Mouse (Mus musculus) intestine, embryonic 15.5 days (tissue): ENCODE results near the gene Hnrnpr. TPM values are rescaled to one million over a fixed set of nuclear protein-coding genes. Genes with fewer than 3 reads are reported as not detected.

ENCODE experiments used
- ATAC-seq: fragments of 200-750 bp; cut with Nextera tagmentation; 2 replicates; pipeline ENCODE4 v1.8.0; 2017; ENCODE audit warnings: moderate TSS enrichment, moderate library complexity
- H3K27ac ChIP-seq: fragments of 300-500 bp; sonication (generic); 2 replicates; pipeline ENCODE4 v1.5.1; 2015; ENCODE audit warnings: mild to moderate bottlenecking, inconsistent platforms
- H3K27me3 ChIP-seq: fragments of 300-500 bp; sonication (generic); replicated peaks from 2 replicates; pipeline ENCODE4 v1.6.1; 2015; ENCODE audit warnings: inconsistent platforms
- H3K36me3 ChIP-seq: fragments of 300-500 bp; sonication (generic); 2 replicates; pipeline ENCODE4 v1.6.1; 2015; ENCODE audit warnings: inconsistent platforms
- H3K4me1 ChIP-seq: fragments of 300-500 bp; sonication (generic); replicated peaks from 2 replicates; pipeline ENCODE4 v1.6.1; 2015; ENCODE audit warnings: inconsistent platforms
- H3K4me2 ChIP-seq: fragments of 300-500 bp; sonication (generic); replicated peaks from 2 replicates; pipeline ENCODE4 v1.6.1; 2015; ENCODE audit warnings: mild to moderate bottlenecking, inconsistent platforms
- H3K4me3 ChIP-seq: fragments of 300-500 bp; sonication (generic); replicated peaks from 2 replicates; pipeline ENCODE4 v1.5.1; 2015; ENCODE audit warnings: inconsistent platforms
- H3K9ac ChIP-seq: fragments of 300-500 bp; sonication (generic); 2 replicates; pipeline ENCODE4 v1.6.1; 2015; ENCODE audit warnings: inconsistent platforms
- H3K9me3 ChIP-seq: fragments of 300-500 bp; sonication (generic); 2 replicates; pipeline ENCODE4 v1.6.1; 2016; ENCODE audit warnings: inconsistent platforms
- WGBS: fragments of 180-500 bp; shearing (Covaris S2); methylation state at CpG from one replicate; pipeline ENCODE4 v1.1.7; 2015; 5-methylcytosine and 5-hydroxymethylcytosine counted together
- polyA plus RNA-seq: library from polyadenylated mRNA; unstranded; fragments of >200 nt; fragmentation: Nextera tagmentation; extraction: Ambion mirVana; gene quantifications from 2 replicates; pipeline ENCODE4 v1.2.1, GENCODE M21; 2015

Gene Hnrnpr
- polyA plus RNA-seq = 128 and 129 TPM in 2 replicates

DNA sequence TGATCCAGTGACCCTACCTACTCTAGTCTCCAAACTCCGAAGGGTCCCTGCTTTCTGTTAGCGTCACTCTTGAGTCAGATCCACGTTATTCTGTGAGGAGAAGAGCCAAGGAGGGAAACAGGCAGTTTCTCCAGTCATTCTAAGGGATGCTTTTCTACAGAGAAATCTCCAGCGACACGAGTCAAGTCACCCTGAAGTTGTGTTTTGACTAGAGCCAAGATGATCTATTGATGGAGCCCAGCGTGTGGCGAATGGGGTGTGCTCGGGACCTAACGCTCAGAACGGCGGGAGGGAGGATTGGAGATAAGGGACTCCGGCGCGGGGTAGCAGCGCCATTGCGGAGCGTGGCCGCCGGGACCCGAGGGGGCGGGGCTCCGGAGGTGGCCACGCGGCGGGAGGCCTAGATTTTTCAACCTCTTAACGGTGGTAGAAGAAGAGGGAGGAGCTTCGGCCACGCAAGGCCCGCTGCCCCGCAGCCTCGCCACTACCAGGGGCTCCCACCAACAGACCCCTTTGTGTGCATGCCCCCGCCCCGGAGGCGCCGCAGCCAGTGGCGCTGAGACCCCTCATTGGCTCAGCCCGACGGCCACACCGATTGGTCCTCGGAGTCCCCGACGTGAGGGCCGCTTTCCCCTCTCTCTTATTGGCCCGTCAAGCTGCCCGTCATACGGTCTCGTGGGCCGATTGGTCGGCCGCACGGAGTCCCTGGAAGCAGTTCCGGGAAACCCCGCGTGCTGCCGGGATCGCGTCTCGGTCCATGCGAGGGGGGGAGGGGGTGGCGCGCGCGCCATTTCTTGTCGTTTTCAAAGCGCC, at the start of gene Hnrnpr:
TSS of gene Hnrnpr (plus strand) at position 714 of the 813 bp plus-strand sequence.
- H3K27ac ChIP-seq = peak within 1 kb of the TSS; percentile 95
- peak within 1 kb of the TSS; percentile 83 for H3K4me2 ChIP-seq
- no peaks in the 10 kb centered on the region for H3K9me3 ChIP-seq
- H3K4me3 ChIP-seq = peak within 1 kb of the TSS; percentile 99
- H3K27me3 ChIP-seq = no peaks in the 10 kb centered on the region
- under 1% methylated on average over 65 of the region's 65 CpGs for WGBS
- no peaks in the 10 kb centered on the region for H3K36me3 ChIP-seq
- peaks cover 9% of the 10 kb centered on the region for H3K4me1 ChIP-seq
- peak within 1 kb of the TSS; percentile 93 for H3K9ac ChIP-seq
- peak; percentile 99 for ATAC-seq

GRCm38 (mm10) chr4:136261912-136262311, 48.8 kb upstream of the Hnrnpr start:
- no peak overlapping the region for H3K27ac ChIP-seq
- no peaks in the 10 kb centered on the region for H3K36me3 ChIP-seq
- H3K4me1 ChIP-seq = peaks cover 7% of the 10 kb centered on the region; the same call in 1 of the 2 replicates
- WGBS = 51% methylated on average over 10 of the region's 10 CpGs
- H3K9ac ChIP-seq = no peak overlapping the region
- no peak overlapping the region for H3K4me3 ChIP-seq
- no peaks in the 10 kb centered on the region for H3K27me3 ChIP-seq
- 0 out of 2 replicates have a peak, but pooled peaks have one; percentile 18 for ATAC-seq
- H3K4me2 ChIP-seq = no peak overlapping the region
- H3K9me3 ChIP-seq = no peaks in the 10 kb centered on the region

DNA sequence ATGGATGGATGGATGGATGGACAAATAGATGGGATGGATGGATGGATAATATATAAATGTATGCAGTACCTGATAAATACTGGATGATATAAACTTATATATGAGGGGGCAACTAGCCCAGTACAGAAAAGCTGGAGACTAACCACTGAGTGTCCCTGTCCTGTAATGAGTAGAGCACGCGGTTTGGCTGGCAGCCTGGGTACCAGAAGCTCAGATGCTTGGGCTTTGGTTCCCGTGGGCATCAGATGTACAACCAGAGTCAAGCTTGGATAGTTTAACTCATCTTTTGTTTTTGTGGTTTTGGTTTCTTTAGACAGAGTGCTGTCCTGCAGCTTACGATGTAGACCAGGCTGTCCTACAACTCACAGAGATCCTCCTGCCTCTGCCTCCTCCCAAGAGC, 47.2 kb upstream of the Hnrnpr start:
- Histone ChIP-seq H3K4me3 (no peak overlapping the region), H3K27ac (no peak overlapping the region), H3K4me1 (peaks cover 7% of the 10 kb centered on the region; the same call in 1 of the 2 replicates), H3K4me2 (no peak overlapping the region), H3K9ac (no peak overlapping the region), H3K9me3 (no peaks in the 10 kb centered on the region), H3K27me3 (no peaks in the 10 kb centered on the region), H3K36me3 (no peaks in the 10 kb centered on the region)
- 95% methylated on average over 4 of the region's 4 CpGs for WGBS
- ATAC-seq = no peak

DNA sequence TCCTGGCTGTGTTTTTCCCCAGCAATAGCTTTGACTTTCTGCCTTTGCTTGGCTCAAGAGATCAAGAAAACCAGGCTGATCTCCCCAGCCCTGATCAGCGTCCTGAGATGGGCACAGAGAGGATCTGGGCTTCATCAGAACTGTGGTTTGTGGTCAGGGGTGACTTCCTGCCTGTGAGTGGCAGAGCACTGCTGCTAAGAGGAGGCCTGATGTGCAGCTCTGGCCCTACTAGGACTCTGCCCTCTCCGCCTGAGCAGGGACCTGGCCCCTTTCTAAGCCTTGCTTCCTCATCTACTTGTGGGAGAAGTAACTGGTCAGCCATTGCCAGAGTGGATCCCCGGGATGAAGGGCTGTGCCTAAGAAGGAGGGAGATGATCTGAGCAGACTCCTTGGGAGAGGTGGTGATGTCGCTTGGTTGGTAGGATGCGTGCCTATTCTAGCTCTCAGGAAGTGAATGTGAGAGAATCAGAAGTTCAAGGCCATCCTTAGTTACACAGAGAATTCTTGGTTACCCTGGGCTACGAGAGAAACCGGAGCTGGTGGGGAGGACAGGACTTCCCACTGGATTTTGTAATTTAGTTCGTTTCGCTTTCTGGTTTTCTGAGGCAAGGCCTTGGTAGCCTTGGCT, 43.9 kb upstream of the Hnrnpr start:
- H3K36me3 ChIP-seq = no peaks in the 10 kb centered on the region
- 0 out of 2 replicates have a peak, but pooled peaks have one; percentile 19 for ATAC-seq
- H3K27ac ChIP-seq = no peak overlapping the region
- peaks cover 4% of the 10 kb centered on the region; the same call in 1 of the 2 replicates for H3K4me1 ChIP-seq
- no peak overlapping the region for H3K4me2 ChIP-seq
- H3K9ac ChIP-seq = no peak overlapping the region
- no peaks in the 10 kb centered on the region for H3K27me3 ChIP-seq
- no peaks in the 10 kb centered on the region for H3K9me3 ChIP-seq
- H3K4me3 ChIP-seq = no peak overlapping the region
- 70% methylated on average over 9 of the region's 9 CpGs for WGBS

- 96% methylated on average over 1 of the region's 1 CpGs for WGBS
- H3K9me3 ChIP-seq = 0 out of 2 replicates have a peak, but pooled peaks cover 6% of the 10 kb centered on the region
- H3K4me2 ChIP-seq = no peak overlapping the region
These were observed 41.8 kb upstream of the Hnrnpr start for GRCm38 (mm10) chr4:136268912-136269311.

GRCm38 (mm10) chr4:136270648-136271047, 40.1 kb upstream of the Hnrnpr start:
- Histone ChIP-seq H3K36me3 (peaks cover 4% of the 10 kb centered on the region; the same call in 1 of the 2 replicates), H3K4me3 (no peak overlapping the region), H3K9me3 (0 out of 2 replicates have a peak, but pooled peaks cover 6% of the 10 kb centered on the region), H3K4me2 (no peak overlapping the region), H3K9ac (no peak overlapping the region), H3K4me1 (no peaks in the 10 kb centered on the region), H3K27ac (no peak overlapping the region), H3K27me3 (no peaks in the 10 kb centered on the region)
- 89% methylated on average over 8 of the region's 8 CpGs for WGBS
- ATAC-seq = peak; percentile 20; the same call in 1 of the 2 replicates

More at GRCm38 (mm10) chr4:136268912-136269311, 41.8 kb upstream of the Hnrnpr start:
- H3K9ac ChIP-seq = no peak overlapping the region
- H3K4me1 ChIP-seq = no peaks in the 10 kb centered on the region
- no peaks in the 10 kb centered on the region for H3K27me3 ChIP-seq
- no peak overlapping the region for H3K4me3 ChIP-seq
- H3K27ac ChIP-seq = no peak overlapping the region
- H3K36me3 ChIP-seq = peaks cover 4% of the 10 kb centered on the region; the same call in 1 of the 2 replicates
- no peak for ATAC-seq

DNA sequence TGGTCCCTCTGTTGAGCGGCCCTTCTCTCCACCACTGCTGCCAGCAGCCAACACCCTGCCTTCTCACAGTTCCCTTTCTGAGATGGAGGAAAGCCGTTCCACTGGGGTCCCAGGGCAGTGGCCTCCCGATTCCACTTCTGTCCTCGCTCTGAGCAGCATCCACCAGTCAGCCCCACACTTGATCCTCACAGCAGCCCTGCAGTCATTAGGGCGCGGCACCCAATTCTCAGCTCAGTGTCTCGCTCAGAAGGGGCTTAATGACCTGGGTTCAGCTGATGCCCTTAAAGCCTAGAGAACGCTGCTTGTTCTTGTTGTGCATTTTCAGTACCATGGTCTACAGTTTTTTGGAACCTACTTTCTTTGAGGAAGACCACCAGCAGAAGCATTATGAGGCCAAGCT, 29.6 kb upstream of the Hnrnpr start:
- H3K9me3 ChIP-seq = no peaks in the 10 kb centered on the region
- 69% methylated on average over 8 of the region's 8 CpGs for WGBS
- H3K9ac ChIP-seq = no peak overlapping the region
- no peaks in the 10 kb centered on the region for H3K27me3 ChIP-seq
- H3K4me3 ChIP-seq = no peak overlapping the region
- H3K4me2 ChIP-seq = no peak overlapping the region
- peaks cover 22% of the 10 kb centered on the region for H3K4me1 ChIP-seq
- H3K36me3 ChIP-seq = no peaks in the 10 kb centered on the region
- no peak overlapping the region for H3K27ac ChIP-seq
- no peak for ATAC-seq

DNA sequence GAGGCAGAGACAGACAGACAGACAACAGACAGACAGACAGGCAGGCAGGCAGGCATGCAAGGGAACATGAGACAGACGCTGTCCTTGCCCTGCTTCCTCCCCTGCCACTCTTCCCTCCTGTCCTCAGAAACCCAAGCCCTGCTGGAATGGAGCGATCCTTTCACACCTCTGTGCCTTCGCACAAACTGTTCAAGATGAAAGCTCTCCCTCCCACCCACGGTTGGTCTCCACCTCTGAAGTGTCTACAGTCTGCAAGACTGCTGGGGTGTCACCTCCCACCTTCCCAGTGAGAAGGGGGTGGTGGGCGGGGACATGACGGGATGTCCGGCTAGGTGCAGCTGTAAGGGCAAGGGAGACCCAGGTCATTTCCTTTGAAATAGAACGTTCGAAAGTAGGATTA, 29.1 kb upstream of the Hnrnpr start:
- whole genome bisulfite sequencing = 58% methylated on average over 9 of the region's 9 CpGs
- Histone ChIP-seq H3K36me3 (no peaks in the 10 kb centered on the region), H3K27me3 (no peaks in the 10 kb centered on the region), H3K4me3 (no peak overlapping the region), H3K4me2 (no peak overlapping the region), H3K4me1 (peaks cover 26% of the 10 kb centered on the region), H3K27ac (no peak overlapping the region), H3K9me3 (no peaks in the 10 kb centered on the region), H3K9ac (no peak overlapping the region)
- ATAC-seq = no peak

DNA sequence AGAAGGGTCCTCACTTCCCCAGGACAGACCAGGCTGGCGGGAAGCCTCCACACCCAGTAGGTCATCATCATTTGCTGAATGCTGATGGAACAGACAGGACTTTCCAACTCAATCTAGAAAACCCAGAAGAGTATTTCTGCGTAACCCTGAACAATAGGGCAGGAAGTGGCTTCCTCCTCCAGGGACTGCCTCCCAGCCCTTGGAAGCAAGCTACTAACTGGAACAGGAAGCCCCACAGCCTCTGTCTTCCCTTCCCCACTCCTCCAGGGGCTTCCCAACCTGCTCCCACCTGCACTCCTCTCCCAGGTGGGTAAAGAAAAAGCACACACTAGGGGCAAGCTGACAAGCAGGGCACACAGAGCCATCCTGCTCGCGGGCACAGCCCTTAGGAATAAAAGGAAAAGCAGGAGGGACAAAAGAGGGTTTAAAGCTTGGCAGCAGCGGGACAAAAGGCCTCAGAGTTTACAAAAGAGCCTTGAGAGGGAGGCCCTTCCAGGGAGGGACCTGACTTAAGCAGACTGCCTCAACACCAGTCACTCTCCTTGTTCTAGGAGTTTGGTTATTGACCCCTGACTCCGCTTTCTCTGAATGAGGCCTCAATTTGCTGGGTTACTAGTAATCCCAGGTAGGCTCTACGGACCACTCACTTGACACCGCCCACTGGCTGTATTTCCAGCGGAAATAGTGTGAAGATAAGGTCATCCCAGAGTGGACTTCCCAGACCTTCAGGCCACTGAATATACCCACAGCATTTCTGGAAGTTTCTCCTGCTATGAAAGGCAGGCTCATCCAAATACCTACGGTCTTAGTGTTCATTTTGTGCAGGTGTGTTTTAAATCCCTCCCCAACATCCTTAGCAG, 27.9 kb upstream of the Hnrnpr start:
- no peaks in the 10 kb centered on the region for H3K9me3 ChIP-seq
- peak overlapping the region; percentile 94 for H3K27ac ChIP-seq
- H3K4me3 ChIP-seq = no peak overlapping the region
- peaks cover 1% of the 10 kb centered on the region for H3K36me3 ChIP-seq
- peak overlapping the region; percentile 26 for H3K4me2 ChIP-seq
- no peak for ATAC-seq
- H3K9ac ChIP-seq = peak overlapping the region; percentile 30
- no peaks in the 10 kb centered on the region for H3K27me3 ChIP-seq
- peaks cover 28% of the 10 kb centered on the region for H3K4me1 ChIP-seq
- WGBS = 48% methylated on average over 10 of the region's 10 CpGs

- H3K4me3 ChIP-seq = no peak overlapping the region
- 38% methylated on average over 2 of the region's 2 CpGs for WGBS
- H3K27ac ChIP-seq = peak overlapping the region; percentile 94
- H3K4me1 ChIP-seq = peaks cover 28% of the 10 kb centered on the region
- no peak for ATAC-seq
- H3K36me3 ChIP-seq = peaks cover 8% of the 10 kb centered on the region
- no peak overlapping the region for H3K9ac ChIP-seq
- H3K4me2 ChIP-seq = peak overlapping the region; percentile 82
- H3K27me3 ChIP-seq = no peaks in the 10 kb centered on the region
- no peaks in the 10 kb centered on the region for H3K9me3 ChIP-seq
These were observed 27.0 kb upstream of the Hnrnpr start for GRCm38 (mm10) chr4:136283783-136284182.

GRCm38 (mm10) chr4:136284455-136284854, 26.3 kb upstream of the Hnrnpr start, which contains the start of gene Zfp46:
Zfp46 (plus strand) TSS chr4:136284683.
- no peaks in the 10 kb centered on the region for H3K9me3 ChIP-seq
- 31% methylated on average over 5 of the region's 5 CpGs for WGBS
- peaks cover 15% of the 10 kb centered on the region for H3K36me3 ChIP-seq
- H3K27me3 ChIP-seq = no peaks in the 10 kb centered on the region
- ATAC-seq = no peak
- peak within 1 kb of the TSS; percentile 94 for H3K27ac ChIP-seq
- peak within 1 kb of the TSS; percentile 50 for H3K9ac ChIP-seq
- H3K4me3 ChIP-seq = peak within 1 kb of the TSS; percentile 65
- peak within 1 kb of the TSS; percentile 82 for H3K4me2 ChIP-seq
- peaks cover 28% of the 10 kb centered on the region for H3K4me1 ChIP-seq
